Mouse (Mus musculus) lung, adult 2 months (tissue): ENCODE measurements at regions not wholly inside any gene's neighbourhood (a gene's known extent, or its start where the extent isn't known, plus 50 kb on each side); places are given as distances from the start of the nearest gene placed in this dataset.

Source experiments
- CTCF ChIP-seq: fragments of 200-500 bp; IDR thresholded peaks from 2 replicates; pipeline ENCODE4 v1.5.1; 2011; ENCODE audit warnings: mild to moderate bottlenecking, low read length, control low read depth; ENCODE audit not compliant: insufficient read depth
- POLR2A ChIP-seq: fragments of 200-500 bp; IDR thresholded peaks from 2 replicates; pipeline ENCODE4 v1.6.1; 2011; ENCODE audit warnings: low read depth, mild to moderate bottlenecking, control low read depth, low read length, borderline replicate concordance; ENCODE audit errors: extremely low read depth

- TF ChIP-seq CTCF (no peak), POLR2A (no peak)
Measured at GRCm38 (mm10) chr8:73614106-73614505, 260.8 kb upstream of the Large1 start.
